Mouse (Mus musculus) cerebellum, postnatal 4 days (tissue): ENCODE measurements around the gene Wnk1.
"Not testable (repeated sequence)": the region's sequence is repeated elsewhere in the genome, so short reads cannot be mapped to it uniquely, and the experiment has no call there.

ENCODE experiments used
- DNase-seq, 2 experiments: peaks; one replicate each; pipeline ENCODE4 v3.0.0; 2022; ENCODE audit warnings: low spot score in 2 of 2, mixed read lengths in 1 of 2

Wnk1 gene

DNA sequence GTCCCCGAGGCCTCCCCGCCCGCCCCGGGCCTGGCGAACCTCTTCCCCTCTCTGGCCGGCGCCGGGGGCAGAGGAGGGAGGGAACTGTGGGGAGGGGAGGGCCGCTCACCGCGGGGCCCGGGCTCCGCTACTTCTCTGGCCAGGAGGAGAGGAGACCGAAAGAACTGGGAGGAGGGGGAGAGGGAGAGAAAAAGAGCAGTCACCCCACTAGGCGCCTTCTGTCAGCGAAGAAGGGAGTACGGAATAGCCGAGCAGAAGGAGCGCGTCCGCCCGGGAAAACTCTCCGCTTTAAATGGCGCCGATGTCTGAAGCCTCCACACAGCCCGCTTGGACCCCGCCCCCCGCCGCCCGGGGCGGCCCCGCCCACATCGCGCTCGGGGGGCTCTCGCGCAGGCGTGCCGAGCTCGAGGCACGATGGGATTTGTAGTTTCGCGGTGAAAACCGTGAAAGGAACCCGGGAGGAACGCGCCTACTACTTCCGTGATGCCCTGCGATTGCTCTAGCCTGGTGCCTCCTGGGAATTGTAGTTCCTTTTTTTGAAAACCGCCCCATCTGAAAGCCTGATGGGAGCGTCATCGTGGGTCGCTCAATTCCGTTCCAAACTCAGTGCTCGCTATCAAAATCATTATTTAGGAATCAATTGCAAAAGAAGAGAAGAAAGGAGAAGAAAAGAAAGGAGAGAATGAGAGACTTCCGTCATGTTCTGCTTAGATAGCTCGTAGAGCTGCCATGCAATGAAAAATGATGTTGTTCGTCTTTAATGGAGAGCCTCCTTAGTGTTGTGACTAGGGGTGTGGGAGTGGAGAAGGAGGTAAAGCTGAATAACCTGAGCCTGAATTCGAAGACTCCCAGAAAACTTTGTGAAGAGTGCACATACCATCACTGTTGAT lies at the start of gene Wnk1:
Gene Wnk1, minus strand, starts transcription at position 307 of the 890 bp plus-strand sequence.
- peak; percentile 92 to 98 for DNase-seq

DNA sequence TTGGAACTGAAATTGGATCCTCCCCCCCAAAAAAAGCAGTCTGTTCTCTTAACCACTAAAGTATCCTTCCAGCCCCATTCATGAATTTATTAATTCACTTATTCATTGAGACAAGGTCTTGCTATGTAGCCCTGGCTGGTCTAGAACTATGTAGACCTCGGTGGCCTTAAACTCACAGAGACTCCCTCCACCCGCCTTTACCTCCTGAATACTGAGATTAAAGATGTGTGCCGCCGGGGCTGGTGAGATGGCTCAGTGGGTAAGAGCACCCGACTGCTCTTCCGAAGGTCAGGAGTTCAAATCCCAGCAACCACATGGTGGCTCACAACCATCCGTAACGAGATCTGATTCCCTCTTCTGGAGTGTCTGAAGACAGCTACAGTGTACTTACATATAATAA lies 48.6 kb upstream of the Wnk1 start:
- not testable (repeated sequence) for DNase-seq

DNA sequence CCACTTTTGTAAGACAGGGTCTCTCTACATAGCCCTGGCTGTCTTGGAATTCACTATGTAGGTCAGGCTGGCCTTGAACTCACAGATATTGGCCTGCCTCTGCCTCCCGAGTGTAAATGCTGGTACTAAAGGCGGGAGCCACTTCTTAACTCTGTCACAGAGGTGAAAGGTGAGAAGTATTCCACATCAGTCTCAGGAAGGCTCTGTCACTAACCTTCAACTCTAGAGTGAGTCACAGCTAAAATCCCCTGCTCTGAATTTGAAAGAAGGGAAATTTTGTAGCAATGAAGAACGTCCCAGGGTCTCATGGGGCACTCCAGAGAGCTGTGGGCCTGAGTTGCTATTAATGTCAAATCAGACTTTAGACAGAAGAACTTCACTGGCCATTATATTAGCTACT lies 47.4 kb upstream of the Wnk1 start:
- DNase-seq: no peak

DNA sequence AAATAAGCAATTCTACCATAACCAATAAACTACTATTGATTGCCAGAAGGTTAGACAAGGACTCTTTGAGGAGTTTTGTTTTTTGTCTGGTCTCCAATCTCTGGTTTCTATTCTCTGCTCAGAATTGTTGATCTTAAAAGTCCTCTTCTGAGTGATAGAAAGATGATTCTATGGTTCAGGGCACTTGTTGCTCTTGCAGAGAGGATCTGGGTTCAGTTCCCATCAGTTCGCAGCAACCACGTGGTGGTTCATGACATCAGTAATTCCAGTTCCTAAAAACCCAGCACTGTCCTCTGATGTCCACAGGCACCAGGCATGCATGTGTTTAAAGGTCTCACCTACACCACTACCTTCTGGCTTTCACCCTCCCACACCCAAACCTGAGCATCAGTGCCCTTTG lies 46.5 kb upstream of the Wnk1 start:
- DNase-seq: no peak

DNA sequence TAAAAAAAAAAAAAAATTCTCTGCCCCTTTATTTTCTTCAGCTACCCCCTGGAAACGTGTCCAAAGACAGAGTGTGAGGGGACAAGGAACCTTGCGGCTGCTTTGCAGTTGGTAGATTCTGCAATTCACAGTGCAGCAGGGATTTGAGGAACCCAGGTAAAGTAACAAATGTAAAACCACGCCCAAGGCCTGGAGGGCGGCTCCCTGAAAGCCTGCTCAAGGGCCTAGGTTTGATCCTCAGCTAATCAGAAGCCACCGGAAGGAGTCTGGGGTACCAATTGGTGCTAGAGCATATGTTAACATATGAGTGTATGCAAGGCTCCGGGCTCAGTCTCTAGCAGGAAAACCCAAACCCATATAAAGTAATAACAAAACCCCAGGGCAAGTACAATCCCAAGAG lies 45.0 kb upstream of the Wnk1 start:
- DNase-seq: no peak

DNA sequence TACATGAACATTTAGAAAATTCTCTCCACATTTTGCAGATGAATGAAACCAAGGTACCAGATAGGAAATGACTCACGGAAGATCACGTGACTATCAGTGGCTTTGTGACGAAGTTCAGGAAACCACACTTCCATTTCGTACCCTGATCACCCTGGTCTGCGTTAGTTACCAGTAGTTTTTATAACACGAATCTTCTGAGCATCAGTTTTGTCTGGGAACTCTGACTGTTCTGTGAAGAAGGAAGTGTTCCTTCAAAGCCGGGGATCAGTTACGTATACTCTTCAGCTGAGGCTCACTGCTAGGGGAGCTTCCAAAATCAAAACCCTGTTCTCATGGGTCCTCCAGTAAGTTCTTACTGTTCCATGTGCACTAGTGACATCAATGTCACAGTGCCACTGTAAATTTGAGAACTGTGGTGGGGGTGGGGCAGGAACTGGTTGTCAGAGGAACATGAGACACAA lies 44.5 kb upstream of the Wnk1 start:
- no peak for DNase-seq

DNA sequence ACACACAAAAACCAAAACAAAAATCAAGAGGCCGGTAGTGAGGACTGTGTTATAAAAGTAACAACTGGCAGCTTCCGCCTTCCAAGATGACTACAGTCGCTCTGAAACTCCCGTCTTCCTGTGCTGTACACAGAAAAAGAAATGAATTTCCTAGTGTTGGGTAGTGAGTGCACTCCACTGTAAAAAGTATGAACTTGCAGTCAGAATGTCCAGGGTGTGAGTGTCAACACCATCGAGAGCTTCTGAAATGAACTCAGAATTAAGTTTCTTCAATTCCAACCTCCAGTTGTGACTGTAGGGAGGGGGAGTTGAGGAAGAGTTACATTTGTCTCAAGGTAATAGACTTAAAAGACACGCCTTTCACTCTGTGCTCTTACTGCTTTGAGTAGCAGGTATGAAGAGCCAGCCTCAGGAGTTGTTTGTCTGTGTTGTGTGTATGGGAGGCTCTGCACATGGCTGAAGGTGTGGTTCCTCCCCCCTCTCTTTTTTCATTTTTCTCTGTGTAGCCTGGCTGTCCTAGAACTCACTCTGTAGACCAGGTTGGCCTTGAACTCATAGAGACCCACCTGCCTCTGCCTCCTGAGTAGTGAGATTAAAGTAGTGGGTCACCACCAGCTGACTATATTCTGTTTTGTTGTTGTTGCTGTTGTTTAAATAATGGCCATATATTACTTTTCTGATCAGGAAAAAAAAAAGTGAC lies 43.9 kb upstream of the Wnk1 start:
- no peak for DNase-seq

DNA sequence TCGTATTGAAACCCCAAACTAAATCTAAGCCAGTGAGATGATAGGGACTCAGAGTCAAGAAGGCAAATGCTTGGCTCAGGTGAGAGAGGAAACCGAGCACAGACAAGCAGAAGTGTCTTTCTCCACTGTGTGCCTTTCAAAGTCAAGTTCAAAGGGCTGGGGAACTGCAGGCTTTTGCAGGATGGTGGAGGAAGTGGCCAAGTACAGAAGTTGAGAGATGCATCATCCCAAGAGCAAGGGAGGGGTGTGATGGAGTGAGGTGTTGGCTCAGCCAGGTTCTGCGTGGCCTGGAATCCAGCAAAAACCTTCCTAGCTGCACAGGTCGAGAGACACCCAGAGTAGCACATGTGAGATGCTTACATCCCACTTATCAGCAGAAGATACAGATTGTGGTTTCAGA lies 43.0 kb upstream of the Wnk1 start:
- DNase-seq: no peak

DNA sequence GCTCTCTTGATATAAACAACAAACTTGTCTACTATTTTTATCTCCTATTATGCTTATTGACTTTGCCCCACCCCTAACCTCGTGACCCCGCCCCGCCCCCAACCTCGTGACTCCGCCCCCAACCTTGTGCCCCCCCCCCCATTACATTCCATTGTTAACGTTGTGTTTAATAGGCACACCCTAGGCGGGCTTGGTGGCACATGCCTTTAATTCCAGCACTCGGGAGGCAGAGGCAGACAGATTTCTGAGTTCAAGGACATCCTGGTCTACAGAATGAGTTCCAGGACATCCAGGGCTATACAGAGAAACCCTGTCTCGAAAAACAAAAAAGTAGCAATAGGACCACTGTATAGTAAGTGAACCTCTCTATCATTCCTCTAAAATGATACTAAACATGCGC lies 41.1 kb upstream of the Wnk1 start:
- no peak for DNase-seq

DNA sequence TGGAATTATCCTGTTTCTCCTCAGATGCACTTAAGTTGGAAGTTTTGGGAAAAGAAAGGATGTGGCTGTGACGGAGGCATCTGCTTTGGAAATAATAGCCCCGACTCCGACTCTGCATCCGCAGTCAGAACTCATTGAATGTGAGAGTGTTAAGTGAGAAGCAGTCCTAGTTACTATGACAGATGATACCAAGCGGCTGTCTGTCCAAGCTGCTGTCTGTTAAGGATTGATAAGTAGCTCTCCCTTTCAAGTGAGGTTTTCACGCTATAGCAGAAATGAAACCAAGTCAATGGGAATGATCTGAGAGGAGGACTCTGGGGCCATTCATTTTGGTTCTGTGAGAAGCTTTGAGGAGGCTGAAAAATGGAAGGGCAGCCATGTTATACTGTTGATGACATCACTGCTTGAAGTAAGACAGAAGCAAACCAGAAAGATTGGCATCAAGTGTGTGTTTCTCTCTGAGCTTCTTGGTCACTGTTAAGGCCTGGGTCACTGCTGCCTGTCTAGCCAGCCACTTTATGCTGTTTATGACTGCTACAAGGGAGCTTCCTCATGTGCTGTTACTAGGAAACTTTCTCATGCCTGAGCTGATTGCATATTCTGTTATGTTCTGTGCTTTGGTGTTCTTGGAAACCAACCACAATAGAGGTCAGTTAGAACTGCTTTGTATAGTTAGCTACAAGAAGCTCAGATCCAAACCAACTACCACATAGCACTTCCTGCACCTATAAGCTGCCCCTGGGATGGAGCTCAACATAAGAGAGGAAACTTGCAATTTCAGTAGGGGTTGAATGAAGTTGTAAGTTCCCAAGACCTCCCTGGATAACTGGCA lies 38.4 kb upstream of the Wnk1 start:
- no peak for DNase-seq

DNA sequence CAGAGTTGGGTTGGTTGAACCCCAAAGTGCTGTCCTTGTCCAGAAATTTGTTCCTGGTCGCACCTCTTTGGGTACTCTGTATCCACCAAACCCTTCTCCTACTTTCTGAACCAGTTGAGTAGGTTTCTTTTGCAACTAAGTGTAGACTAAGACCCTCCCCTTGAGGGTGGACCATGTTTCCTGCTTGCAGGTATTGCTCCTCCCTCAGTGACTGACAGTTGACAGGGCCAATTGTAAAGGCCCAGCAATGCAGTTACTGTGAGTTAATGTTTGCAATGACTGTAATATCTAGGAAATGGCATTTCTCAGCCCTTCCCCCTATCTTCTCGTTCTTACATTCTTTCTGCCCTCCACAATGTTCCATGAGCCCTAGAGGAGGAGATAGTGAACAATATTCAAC lies 34.2 kb upstream of the Wnk1 start:
- DNase-seq: no peak

DNA sequence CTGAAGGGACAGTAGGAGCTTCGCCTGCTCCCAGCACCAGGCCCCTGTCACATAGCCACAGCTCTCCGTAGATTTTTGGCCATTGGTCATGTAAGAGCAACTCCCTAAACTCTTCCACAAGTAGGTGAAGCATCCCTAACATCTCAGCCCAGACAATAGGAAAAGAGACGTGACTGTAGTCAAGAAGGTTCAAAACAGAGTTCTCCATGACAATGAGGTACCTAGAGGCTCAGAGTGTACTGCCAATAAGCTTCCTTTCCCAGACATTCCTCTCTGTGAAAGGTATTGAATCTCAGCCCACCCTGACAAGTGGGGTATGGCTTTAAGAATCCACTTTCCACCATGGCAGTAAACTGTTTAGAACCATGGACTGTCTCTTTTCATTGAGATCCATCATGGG lies 31.1 kb upstream of the Wnk1 start:
- DNase-seq: no peak

DNA sequence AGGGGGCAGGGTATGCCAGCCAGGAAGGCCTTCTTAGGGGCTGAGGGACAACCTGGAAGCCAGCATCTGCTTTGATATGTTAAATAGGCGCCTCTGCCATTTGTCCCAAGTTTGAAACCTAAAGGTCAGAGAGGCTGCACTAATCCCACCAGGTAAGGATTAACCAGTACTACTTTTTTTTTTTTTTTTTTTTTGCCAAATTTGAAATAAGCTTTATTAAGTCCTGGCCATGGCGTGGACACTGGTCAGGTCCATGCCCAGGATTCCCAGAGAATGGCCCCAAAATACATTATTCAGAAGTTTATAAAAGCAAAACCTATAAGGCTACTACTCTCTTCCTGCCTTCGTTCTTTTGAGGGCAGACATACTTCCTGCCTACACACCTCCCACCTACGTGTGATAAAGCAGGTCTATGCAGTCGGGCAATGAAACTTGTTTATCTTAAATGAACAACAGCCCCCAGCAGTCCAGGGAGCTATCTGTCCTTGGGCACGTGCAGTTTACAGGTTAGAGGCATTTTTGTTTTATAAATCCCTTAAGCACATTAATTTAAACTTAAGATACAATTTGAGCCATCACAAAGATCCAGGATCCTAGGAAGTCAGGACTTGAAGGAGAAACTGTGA lies 27.2 kb upstream of the Wnk1 start:
- DNase-seq: no peak

DNA sequence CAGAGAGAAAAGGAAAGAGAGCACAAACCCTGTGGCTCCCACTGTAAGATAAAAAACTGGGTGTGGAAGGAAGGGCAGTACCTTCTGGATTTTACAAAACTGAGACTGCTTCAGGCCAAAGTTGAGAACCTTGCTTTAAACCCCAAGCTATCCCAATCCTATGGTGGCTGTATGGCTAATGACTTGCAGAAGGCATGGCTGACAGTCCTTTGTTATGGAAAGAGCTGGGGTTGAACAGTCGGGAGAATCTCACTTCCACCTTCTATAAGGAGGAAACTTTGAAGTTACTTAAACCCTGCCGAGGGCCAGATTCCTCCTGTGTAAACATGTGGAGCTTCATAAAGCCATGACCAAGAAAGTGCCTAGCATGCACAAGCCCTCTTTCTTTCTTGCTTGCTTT lies 26.2 kb upstream of the Wnk1 start:
- no peak for DNase-seq

DNA sequence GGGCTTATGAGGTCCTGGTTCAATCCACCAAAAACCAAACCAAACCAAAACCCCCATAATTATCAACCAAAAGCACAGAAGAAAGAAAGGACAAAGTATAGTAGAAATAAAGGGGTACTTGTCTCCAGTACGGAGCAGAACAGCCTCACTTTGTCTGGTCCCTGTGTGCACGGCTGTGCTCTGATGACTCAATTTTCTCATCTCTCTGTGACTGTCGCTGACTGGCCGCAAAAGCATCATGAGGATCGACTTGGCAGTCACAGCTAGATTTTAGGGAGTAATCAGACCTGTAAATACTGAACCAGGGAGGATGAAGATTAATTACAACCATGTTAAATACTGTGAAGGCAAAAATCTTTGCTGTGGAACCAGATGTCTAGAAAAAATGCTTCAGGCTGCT lies 24.5 kb upstream of the Wnk1 start:
- no peak for DNase-seq

DNA sequence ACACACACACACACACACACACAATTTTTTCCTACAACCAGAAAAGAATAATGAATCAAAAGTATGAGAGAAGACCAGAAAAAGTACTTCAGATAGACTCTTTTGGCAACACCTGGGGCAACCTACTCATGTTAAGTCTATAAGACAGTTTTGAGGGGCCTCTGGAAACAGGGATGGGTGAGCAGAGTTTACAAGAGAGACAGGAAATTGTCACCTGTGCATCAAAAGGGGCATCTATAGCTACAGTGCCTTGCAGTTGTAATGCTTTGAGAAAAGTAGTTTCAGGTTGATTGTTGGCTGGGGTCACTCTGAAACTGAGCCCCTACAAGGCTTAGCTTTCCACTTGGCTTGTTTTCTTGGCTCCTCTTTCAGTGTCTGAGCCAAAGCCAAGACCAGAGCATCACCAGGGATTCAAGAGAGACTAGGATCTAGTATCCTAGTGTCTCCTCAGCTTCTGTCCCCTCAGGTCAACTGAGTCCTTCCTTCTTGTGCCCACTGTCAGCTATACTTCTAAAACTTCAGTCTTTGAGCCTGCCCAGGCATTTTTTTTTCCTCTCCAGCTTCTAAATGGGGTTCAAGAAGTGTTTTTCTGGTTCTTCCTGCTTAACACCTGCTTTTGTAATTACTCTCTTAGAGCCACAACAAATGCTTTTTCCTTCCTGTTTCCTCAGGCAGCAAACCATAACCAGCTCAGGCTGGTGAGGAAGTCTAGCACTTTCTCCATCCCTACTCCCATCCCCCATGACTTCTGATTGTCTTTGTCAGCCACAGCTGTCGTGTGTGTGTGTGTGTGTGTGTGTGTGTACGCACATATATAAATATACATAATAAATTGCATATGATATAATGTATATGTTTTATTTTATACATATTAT lies 17.4 kb upstream of the Wnk1 start:
- DNase-seq: no peak

DNA sequence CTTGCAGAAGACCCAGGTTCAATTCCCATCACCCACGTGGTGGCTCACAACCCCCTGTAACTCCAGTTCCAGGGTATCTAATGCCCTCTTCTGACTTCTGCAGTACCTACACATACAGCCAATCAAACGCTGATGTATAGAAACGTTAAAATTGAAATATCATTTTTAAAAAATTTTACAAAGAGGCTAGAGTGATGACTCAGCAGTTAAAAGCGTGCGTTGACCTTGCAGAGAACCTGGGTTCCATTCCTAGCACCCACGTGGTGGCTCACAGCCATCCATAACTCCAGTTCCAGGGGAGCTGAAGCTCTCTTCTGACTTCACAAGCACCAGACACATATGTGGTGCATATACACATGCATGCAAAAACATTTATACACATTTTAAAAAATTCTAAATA lies 15.9 kb upstream of the Wnk1 start:
- DNase-seq: no peak

DNA sequence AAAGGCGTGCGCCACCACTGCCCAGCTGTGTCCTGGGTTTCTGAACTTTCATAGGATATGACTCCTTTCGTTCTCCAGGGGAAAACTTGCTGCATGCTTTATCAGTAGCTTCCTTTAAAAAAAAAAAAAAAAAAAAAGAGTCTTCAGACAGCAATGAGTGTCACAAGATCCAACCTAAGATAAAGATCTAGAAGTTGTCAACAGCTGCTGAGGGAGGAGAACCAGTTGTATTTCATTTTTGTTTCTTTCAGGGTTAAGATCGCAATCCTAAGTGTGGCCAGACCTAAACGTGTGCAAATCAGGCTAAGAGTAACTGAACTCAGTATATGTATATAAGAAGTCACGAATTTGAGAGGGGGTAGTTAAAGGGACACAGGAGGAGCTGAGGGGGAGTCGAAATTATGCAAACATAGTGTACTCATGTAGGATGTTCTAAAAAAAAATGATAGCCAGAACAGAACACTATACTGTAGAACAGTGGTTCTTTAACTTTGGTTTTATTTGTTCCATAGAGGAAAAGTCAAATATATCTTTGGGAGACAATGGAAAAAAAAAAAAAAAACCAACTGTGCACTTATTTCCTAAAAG lies 9.3 kb upstream of the Wnk1 start:
- no peak for DNase-seq

DNA sequence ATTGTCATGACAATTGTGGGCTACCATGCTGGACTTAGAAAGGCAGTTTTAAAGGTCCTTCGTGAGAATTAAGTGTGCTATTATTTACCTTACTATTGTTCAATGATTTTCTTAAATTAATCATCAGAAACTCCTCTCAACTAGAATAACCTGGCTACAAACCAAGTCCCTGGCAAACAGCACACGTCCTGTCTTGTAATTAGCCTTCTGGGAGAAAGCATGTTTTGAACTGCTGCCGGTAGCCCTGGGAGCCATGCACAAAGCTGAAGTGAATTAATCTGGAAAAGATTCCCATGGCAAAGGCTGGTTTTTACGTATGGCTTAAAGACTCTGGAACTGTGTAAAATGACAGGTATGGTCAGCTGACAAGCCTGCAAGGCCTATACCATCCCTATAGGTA lies 6.9 kb upstream of the Wnk1 start:
- DNase-seq: no peak

DNA sequence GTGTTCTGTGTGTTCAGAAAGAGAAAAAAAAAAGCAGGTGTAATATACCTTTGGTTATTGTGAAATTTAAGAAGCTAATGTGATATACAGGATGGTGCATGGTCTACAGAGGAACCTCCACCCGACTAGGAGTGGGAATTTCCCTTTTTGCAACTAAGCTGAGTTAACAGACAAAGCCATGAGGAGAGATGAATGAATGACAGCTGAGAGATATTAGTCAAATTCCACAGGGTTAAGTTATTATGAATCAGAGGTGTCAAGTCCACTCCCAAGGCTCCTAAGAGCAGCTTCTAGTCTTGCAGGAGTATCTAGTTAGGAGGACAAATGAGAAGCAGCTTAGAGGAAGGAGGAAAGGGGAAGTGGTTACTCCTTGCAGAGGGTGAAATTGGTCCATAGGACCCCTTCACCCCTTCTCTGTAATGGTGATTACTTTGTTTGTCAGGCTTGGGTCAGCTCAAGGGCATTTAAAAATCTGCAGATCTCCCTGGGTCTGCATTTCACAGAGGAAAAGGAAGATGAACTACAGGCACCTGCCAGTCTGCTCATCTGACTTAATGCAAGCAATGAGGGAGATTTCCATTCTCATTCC lies 4.3 kb upstream of the Wnk1 start:
- no peak for DNase-seq
